In the genomic region with DNA sequence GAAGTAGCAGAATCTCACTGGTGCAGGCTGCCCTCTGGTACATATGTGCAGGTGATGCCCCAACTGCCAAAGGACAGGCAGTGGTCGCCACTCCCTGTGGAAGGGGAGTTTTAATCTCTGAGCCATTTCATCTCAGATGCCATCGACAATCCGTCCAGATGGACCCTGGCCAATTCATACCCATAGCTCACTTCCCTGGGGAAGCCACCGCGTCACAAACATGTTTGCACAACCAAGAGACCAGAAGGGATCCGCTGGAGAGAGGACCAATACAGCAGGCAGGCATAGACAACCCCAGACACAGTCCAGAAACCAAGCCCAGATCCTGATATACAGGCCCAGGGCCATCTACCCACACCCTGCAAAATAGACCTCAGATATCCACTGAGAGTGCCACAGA, we compare ENCODE assay signal across 28 mouse cellular contexts. TPM values are rescaled to one million over a fixed set of nuclear protein-coding genes. Genes with fewer than 3 reads are reported as not detected.
DNase-seq lines count a peak whose midpoint lies in the region; ATAC-seq lines count a peak whose summit lies in the region.
"Had no signal": no experiment of that assay in that cellular context is flagged by ENCODE, and none has a peak within 500 bp of the region (broad histone marks: within the 10 kb centered on the region; RNA-seq: fewer than 3 reads in every experiment).

No protein-coding gene starts in this region.

- H3K27ac ChIP-seq in midbrain, embryonic 10.5 days (replicated peaks): no peak overlapping the region
- no peak overlapping the region for H3K27ac ChIP-seq in midbrain, embryonic 16.5 days (ENCODE audit: low read length)
- no peak overlapping the region for H3K27ac ChIP-seq in midbrain, embryonic 13.5 days
- H3K27ac ChIP-seq: embryonic facial prominence, embryonic 10.5 days; embryonic facial prominence, embryonic 13.5 days; forebrain, embryonic 10.5 days; forebrain, embryonic 13.5 days; heart, embryonic 15.5 days; hindbrain, embryonic 10.5 days; hindbrain, embryonic 13.5 days had no signal

- no peak overlapping the region for H3K9ac ChIP-seq in midbrain, embryonic 16.5 days (ENCODE audit: low read depth, low read length)
- H3K9ac ChIP-seq in midbrain, embryonic 13.5 days (replicated peaks): no peak overlapping the region
- H3K9ac ChIP-seq: embryonic facial prominence, embryonic 13.5 days; forebrain, embryonic 13.5 days; heart, embryonic 12.5 days; heart, embryonic 15.5 days; hindbrain, embryonic 13.5 days had no signal

- H3K27me3 ChIP-seq in midbrain, embryonic 10.5 days (ENCODE audit: low read depth, poor library complexity, severe bottlenecking): peaks cover 86% of the 10 kb centered on the region
- peaks cover 35% of the 10 kb centered on the region for H3K27me3 ChIP-seq in midbrain, embryonic 16.5 days (ENCODE audit: control insufficient read depth, insufficient read depth, low read depth, low read length)
- H3K27me3 ChIP-seq in midbrain, embryonic 13.5 days: peaks cover 76% of the 10 kb centered on the region

- H3K9me3 ChIP-seq in midbrain, embryonic 10.5 days (replicated peaks): no peaks in the 10 kb centered on the region
- H3K9me3 ChIP-seq in midbrain, embryonic 16.5 days (replicated peaks; ENCODE audit: control insufficient read depth, low read length, poor library complexity, severe bottlenecking): no peaks in the 10 kb centered on the region
- no peaks in the 10 kb centered on the region for H3K9me3 ChIP-seq in midbrain, embryonic 13.5 days
- H3K9me3 ChIP-seq: embryonic facial prominence, embryonic 10.5 days; embryonic facial prominence, embryonic 13.5 days; forebrain, embryonic 10.5 days; forebrain, embryonic 13.5 days; heart, embryonic 12.5 days; heart, embryonic 15.5 days; hindbrain, embryonic 10.5 days; hindbrain, embryonic 13.5 days had no signal

- DNase-seq in cerebellum, postnatal 10 days: peak; percentile 53 to 55
- no peak for DNase-seq in cerebellum, postnatal 36 days
- DNase-seq in midbrain, embryonic 10.5 days (ENCODE audit: low spot score): no peak
- no peak for DNase-seq in embryo, embryonic 10.5 days (ENCODE audit: low spot score)
- DNase-seq in spleen, postnatal 4 days (ENCODE audit: low spot score in 2 of 2): no peak
- DNase-seq: adrenal gland, adult 8-10 months; adrenal gland, postnatal 25 days; cerebellum, adult 11-12 months; cerebellum, adult 8-10 months; cerebellum, postnatal 14 days; embryo, embryonic 11 days; gastrocnemius, postnatal 10 days; gastrocnemius, postnatal 36 days; heart, adult 11 months; heart, postnatal 10 days; heart, postnatal 36 days had no signal

- peaks cover 23% of the 10 kb centered on the region for H3K36me3 ChIP-seq in midbrain, embryonic 10.5 days
- peaks cover 7% of the 10 kb centered on the region for H3K36me3 ChIP-seq in midbrain, embryonic 16.5 days (ENCODE audit: control insufficient read depth, insufficient read depth, low read length)
- H3K36me3 ChIP-seq in midbrain, embryonic 13.5 days: peaks cover 21% of the 10 kb centered on the region

- no peak overlapping the region for H3K4me2 ChIP-seq in midbrain, embryonic 16.5 days (ENCODE audit: low read length)
- peak overlapping the region; percentile 53; the same call in 1 of the 2 replicates for H3K4me2 ChIP-seq in midbrain, embryonic 13.5 days (replicated peaks)
- H3K4me2 ChIP-seq: embryonic facial prominence, embryonic 13.5 days; forebrain, embryonic 13.5 days; heart, embryonic 12.5 days; heart, embryonic 15.5 days; hindbrain, embryonic 13.5 days had no signal

- no peak for ATAC-seq in midbrain, embryonic 16.5 days
- ATAC-seq in midbrain, embryonic 13.5 days: no peak
- ATAC-seq: activated CD4-positive, CD25-positive, alpha-beta regulatory T cell, adult 4 months; forebrain, embryonic 13.5 days; forebrain, embryonic 16.5 days had no signal

- H3K4me3 ChIP-seq in midbrain, embryonic 10.5 days: peak overlapping the region; percentile 30; the same call in 1 of the 2 replicates
- H3K4me3 ChIP-seq in midbrain, embryonic 16.5 days (ENCODE audit: low read depth, low read length): no peak overlapping the region
- peak overlapping the region; percentile 20; the same call in 1 of the 2 replicates for H3K4me3 ChIP-seq in midbrain, embryonic 13.5 days (replicated peaks)
- H3K4me3 ChIP-seq: embryonic facial prominence, embryonic 13.5 days; forebrain, embryonic 13.5 days; heart, embryonic 12.5 days; heart, embryonic 15.5 days; hindbrain, embryonic 13.5 days had no signal

- 55% methylated on average over 6 of the region's 6 CpGs for WGBS in midbrain, embryonic 10.5 days
- 35% methylated on average over 6 of the region's 6 CpGs for WGBS in midbrain, embryonic 16.5 days
- 44% methylated on average over 6 of the region's 6 CpGs for WGBS in midbrain, embryonic 13.5 days

- H3K4me1 ChIP-seq in midbrain, embryonic 10.5 days: peaks cover 52% of the 10 kb centered on the region
- peaks cover 23% of the 10 kb centered on the region for H3K4me1 ChIP-seq in midbrain, embryonic 16.5 days (ENCODE audit: control insufficient read depth, insufficient read depth, low read length)
- H3K4me1 ChIP-seq in midbrain, embryonic 13.5 days (replicated peaks): peaks cover 48% of the 10 kb centered on the region
- H3K4me1 ChIP-seq: heart, embryonic 12.5 days had no signal

RNA-seq across cellular contexts. Expression of a gene that starts 13.8 kb away (rescaled TPM):
- polyA plus RNA-seq in midbrain, embryonic 10.5 days (2016; fragmentation: Nextera tagmentation; extraction: Ambion mirVana): 0.63 and 0.81 TPM in 2 replicates
- polyA plus RNA-seq in midbrain, embryonic 16.5 days (2015; fragmentation: Nextera tagmentation; extraction: Ambion mirVana): 3.8 and 4.5 TPM in 2 replicates
- 5.7 and 6.4 TPM in 2 replicates for polyA plus RNA-seq in midbrain, embryonic 13.5 days (2015; fragmentation: Nextera tagmentation; extraction: Ambion mirVana)
- polyA plus RNA-seq: activated CD4-positive, CD25-positive, alpha-beta regulatory T cell, adult 4 months; embryonic facial prominence, embryonic 13.5 days; forebrain, embryonic 10.5 days; heart, embryonic 12.5 days; heart, embryonic 15.5 days had no signal

RNA-seq across cellular contexts. Expression of a gene that starts 27.8 kb away (rescaled TPM):
- 60.4 and 62.5 TPM in 2 replicates for polyA plus RNA-seq in midbrain, embryonic 10.5 days (2016; fragmentation: Nextera tagmentation; extraction: Ambion mirVana)
- polyA plus RNA-seq in midbrain, embryonic 16.5 days (2015; fragmentation: Nextera tagmentation; extraction: Ambion mirVana): 52.2 and 53.0 TPM in 2 replicates
- 46.7 and 59.2 TPM in 2 replicates for polyA plus RNA-seq in midbrain, embryonic 13.5 days (2015; fragmentation: Nextera tagmentation; extraction: Ambion mirVana)

RNA-seq across cellular contexts. Expression of a gene that starts 33.3 kb away (rescaled TPM):
- 0.15 and 0.23 TPM in 2 replicates for polyA plus RNA-seq in midbrain, embryonic 10.5 days (2016; fragmentation: Nextera tagmentation; extraction: Ambion mirVana)
- 0.29 and 0.47 TPM in 2 replicates for polyA plus RNA-seq in midbrain, embryonic 16.5 days (2015; fragmentation: Nextera tagmentation; extraction: Ambion mirVana)
- polyA plus RNA-seq in midbrain, embryonic 13.5 days (2015; fragmentation: Nextera tagmentation; extraction: Ambion mirVana): 0.35 and 0.40 TPM in 2 replicates

RNA-seq across cellular contexts. Expression of a gene that starts 42.1 kb away (rescaled TPM):
- 89.0 and 109 TPM in 2 replicates for polyA plus RNA-seq in midbrain, embryonic 10.5 days (2016; fragmentation: Nextera tagmentation; extraction: Ambion mirVana)
- polyA plus RNA-seq in midbrain, embryonic 16.5 days (2015; fragmentation: Nextera tagmentation; extraction: Ambion mirVana): 288 and 310 TPM in 2 replicates
- 171 and 176 TPM in 2 replicates for polyA plus RNA-seq in midbrain, embryonic 13.5 days (2015; fragmentation: Nextera tagmentation; extraction: Ambion mirVana)

RNA-seq across cellular contexts. Expression of a gene that starts 46.3 kb away (rescaled TPM):
- 1,942 and 2,205 TPM in 2 replicates for polyA plus RNA-seq in midbrain, embryonic 10.5 days (2016; fragmentation: Nextera tagmentation; extraction: Ambion mirVana)
- 968 and 1,058 TPM in 2 replicates for polyA plus RNA-seq in midbrain, embryonic 16.5 days (2015; fragmentation: Nextera tagmentation; extraction: Ambion mirVana)
- 1,308 and 1,443 TPM in 2 replicates for polyA plus RNA-seq in midbrain, embryonic 13.5 days (2015; fragmentation: Nextera tagmentation; extraction: Ambion mirVana)

Comparison
In these comparisons a context has a peak if more than half of its experiments do, and no peak if none do; other contexts are left out.
1. DNase-seq: peak in cerebellum, postnatal 10 days (2 of 2); none in cerebellum, postnatal 36 days (0 of 2), midbrain, embryonic 10.5 days (single experiment), embryo, embryonic 10.5 days (single experiment) and spleen, postnatal 4 days (0 of 2).